Mouse (Mus musculus): ENCODE data around the gene Fuom.

The Fuom gene

DNA sequence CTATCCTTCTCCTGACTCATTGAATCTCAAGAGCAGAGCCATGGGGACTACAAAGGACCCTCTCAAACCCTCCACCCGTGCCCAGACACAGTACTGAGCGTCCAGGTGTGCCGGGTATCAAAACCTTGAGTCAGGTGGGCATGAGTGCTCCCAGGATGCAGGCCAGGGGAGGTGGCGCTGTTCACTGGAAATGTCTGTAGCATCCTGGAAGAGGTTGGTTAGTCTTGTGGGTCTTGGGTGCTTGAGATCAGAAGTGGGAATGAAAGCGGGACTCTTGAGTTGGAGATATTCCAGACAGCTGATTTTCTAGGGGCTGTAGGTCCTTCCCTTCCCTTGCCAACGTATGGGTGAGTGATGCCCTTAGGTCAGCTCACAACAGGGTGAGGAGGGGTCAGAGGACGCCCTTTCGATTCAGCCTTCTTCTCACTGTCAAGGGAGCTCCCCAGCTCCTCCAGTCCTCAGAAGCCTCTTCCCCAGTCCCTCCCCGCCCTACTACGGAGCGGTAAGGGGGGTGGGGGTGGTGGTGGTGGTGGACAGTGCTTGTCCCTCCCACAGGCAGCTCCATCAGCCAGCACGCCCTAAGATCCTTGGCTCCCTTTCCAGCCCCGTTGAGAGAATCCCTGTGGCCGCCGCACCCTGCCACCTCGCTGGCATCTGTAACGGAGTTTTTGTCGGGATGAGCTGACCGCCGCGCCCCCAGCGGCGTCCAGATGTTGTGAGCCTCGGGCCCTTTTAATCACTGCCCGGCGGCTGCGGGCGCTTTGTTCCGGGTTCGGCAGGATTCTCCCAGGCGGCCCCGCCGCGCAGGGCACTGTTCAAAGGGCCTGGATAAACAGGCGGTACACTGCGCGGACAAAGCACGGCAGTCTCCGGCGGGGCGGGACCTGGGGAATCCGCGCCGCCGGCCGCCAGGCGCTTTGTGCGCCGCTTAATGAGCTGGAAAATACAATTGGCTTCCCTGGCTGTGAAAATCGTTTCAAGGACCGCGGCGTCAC lies 44.5 kb downstream of the Fuom start:
- no peak for DNase-seq (ENCODE audit: low spot score in 2 of 2)

GRCm38 (mm10) chr7:140054124-140054523 lies 48.1 kb downstream of the Fuom start:
- no peak for DNase-seq (ENCODE audit: low spot score in 2 of 2)

DNA sequence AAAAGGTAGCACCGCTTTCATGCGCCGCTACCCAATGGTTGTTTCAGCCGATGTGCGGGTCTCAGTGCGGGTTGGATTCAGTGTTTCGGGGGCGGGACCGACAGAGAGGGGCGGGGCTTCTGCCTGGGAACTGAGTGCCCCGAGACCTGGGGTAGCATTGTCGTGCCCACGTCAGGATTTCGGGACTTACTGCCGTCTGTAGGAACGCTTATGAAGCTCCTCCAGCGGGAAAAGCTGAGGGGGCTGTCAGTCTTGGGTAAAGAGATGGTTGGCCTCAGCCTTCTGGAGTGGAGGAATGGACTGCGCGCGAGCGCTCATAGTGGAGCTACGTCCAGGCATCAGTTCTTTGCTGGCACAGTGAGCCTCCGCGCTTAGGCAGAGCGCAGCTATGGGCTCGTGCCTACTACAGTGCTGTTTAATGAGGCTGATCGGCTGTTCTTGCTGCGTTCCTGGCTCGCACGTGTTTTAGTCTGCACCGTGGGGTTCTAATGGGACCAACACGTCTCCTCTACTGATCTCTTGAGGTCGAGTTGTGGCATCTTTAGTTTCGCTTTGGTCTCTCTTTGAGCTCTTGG lies 53.0 kb downstream of the Fuom start:
- no peak for DNase-seq (ENCODE audit: low spot score in 2 of 2)

DNA sequence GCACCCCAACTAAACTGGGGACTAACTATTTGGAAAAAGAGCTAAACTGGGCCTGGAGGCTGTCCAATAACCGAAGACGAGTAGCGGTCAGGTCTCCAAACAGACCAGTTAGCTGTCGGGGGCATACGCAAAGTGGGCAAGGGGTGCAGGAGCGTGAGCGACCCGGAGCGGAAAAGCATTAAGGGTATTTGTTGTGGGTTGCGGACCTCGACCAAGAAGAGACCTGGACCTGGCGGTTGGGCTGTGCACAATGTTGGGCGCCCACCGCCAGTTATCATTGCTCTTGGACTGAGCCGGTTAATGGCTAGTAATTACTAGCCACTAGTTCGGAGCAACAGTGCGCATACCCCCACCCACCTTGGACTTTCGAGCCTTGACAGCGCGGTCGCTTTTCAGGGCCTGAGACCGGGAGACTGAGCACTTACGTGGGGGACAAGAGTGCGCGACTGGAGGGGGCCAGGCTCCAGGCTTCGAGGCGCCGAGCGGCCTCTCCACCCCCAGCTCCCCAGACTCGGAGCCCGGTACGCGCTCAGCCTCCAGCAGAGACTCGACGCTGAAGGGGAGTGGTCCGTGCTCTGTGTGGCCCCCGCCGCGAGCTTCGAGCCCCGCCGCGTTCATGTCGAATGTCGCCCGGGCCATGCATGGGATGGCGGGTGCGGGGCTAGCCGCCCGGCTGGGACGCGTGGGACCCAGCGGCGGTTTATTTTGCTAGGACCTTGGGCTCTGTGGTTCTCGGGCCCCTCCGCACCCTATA lies 53.7 kb downstream of the Fuom start, which contains the start of gene Msx3:
Msx3 (minus strand) TSS at position 729 of the 754 bp plus-strand sequence.
- no peak for DNase-seq (ENCODE audit: low spot score in 2 of 2)

DNA sequence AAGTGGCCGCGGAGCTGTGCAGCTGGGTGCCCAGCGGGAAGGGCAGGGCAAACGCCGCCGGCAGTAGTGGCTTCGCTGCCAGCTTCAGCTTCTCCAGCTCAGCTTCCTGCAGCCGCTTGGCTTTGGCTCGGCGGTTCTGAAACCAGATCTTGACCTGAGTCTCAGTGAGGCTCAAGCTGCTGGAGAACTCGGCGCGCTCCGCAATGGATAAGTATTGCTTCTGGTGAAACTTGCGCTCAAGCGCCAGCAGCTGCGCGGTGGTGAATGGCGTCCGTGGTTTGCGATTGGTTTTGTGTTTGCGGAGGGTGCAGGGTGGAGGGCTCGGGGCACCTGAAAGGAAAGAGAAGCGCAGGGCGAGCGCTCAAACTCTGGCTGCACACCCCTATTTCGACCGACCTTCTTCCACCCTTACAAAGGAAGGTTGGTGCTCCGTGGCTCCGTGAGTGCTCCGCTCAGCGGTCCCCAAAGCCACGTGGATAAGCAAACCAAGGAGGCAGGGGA lies 54.4 kb downstream of the Fuom start:
- no peak for DNase-seq (ENCODE audit: low spot score in 2 of 2)

All from thymus, postnatal 10 days (tissue).